Mouse (Mus musculus) T-cell, adult 2 months (primary cell): ENCODE measurements around the gene Orai1.
A peak's percentile ranks its signal among the peaks of the same experiment; 100 is the strongest.

Source experiments
- DNase-seq: peaks from one replicate; pipeline ENCODE4 v3.0.0; 2022; ENCODE audit warnings: low spot score

The Orai1 gene

GRCm38 (mm10) chr5:122997205-122998204, 17.4 kb upstream of the Orai1 start:
- no peak for DNase-seq

GRCm38 (mm10) chr5:123000901-123001300, 14.0 kb upstream of the Orai1 start:
- DNase-seq, result no peak

- DNase-seq, result no peak
Observed at GRCm38 (mm10) chr5:123005716-123006592, 8.9 kb upstream of the Orai1 start.

- DNase-seq, result no peak
Observed at GRCm38 (mm10) chr5:123008877-123009493, 5.9 kb upstream of the Orai1 start.

GRCm38 (mm10) chr5:123009873-123010272, 5.0 kb upstream of the Orai1 start:
- no peak for DNase-seq

GRCm38 (mm10) chr5:123010806-123011205, 4.1 kb upstream of the Orai1 start:
- peak; percentile 35 for DNase-seq

GRCm38 (mm10) chr5:123011705-123012104, 3.2 kb upstream of the Orai1 start:
- DNase-seq, result no peak

GRCm38 (mm10) chr5:123013599-123014315, 1.1 kb upstream of the Orai1 start:
- peak; percentile 72 for DNase-seq

GRCm38 (mm10) chr5:123015915-123016314, 1.0 kb downstream of the Orai1 start:
- DNase-seq, result peak; percentile 57

- peak; percentile 34 for DNase-seq
Observed at GRCm38 (mm10) chr5:123017504-123017903, 2.6 kb downstream of the Orai1 start.

GRCm38 (mm10) chr5:123019336-123020016, 4.6 kb downstream of the Orai1 start:
- no peak for DNase-seq

- no peak for DNase-seq
Observed at GRCm38 (mm10) chr5:123020426-123020825, 5.6 kb downstream of the Orai1 start.

GRCm38 (mm10) chr5:123021438-123021837, 6.6 kb downstream of the Orai1 start:
- DNase-seq, result peak; percentile 55

- no peak for DNase-seq
Observed at GRCm38 (mm10) chr5:123023049-123023448, 8.2 kb downstream of the Orai1 start.

- DNase-seq, result no peak
Observed at GRCm38 (mm10) chr5:123024312-123024711, 9.4 kb downstream of the Orai1 start.

GRCm38 (mm10) chr5:123024965-123025573, 10.2 kb downstream of the Orai1 start:
- DNase-seq, result no peak

GRCm38 (mm10) chr5:123026414-123026813, 11.5 kb downstream of the Orai1 start:
- DNase-seq, result no peak

GRCm38 (mm10) chr5:123027436-123027835, 12.6 kb downstream of the Orai1 start:
- DNase-seq, result no peak

- DNase-seq, result no peak
Observed at GRCm38 (mm10) chr5:123029729-123030128, 14.9 kb downstream of the Orai1 start.

GRCm38 (mm10) chr5:123031312-123031711, 16.4 kb downstream of the Orai1 start:
- no peak for DNase-seq
